Mouse (Mus musculus) midbrain, postnatal 0 days (tissue): ENCODE measurements around the gene Olfr790. TPM values are rescaled to one million over a fixed set of nuclear protein-coding genes. Genes with fewer than 3 reads are reported as not detected.

Source experiments
- ATAC-seq: fragments of 200-750 bp; cut with Nextera tagmentation; 2 replicates; pipeline ENCODE4 v1.8.0; 2017; ENCODE audit warnings: moderate number of reproducible peaks, mild to moderate bottlenecking, moderate TSS enrichment, moderate library complexity; ENCODE audit not compliant: low FRiP score
- DNase-seq: peaks from one replicate; pipeline ENCODE4 v3.0.0-alpha.2; 2015; ENCODE audit warnings: low spot score
- H3K27ac ChIP-seq: fragments of 300-500 bp; sonication (generic); 2 replicates; pipeline ENCODE4 v1.5.1; 2014; ENCODE audit warnings: low read depth, mild to moderate bottlenecking, low read length, mixed read lengths
- H3K27me3 ChIP-seq: fragments of 300-500 bp; sonication (generic); 2 replicates; pipeline ENCODE4 v1.6.1; 2014; ENCODE audit warnings: low read length, control low read depth, mixed read lengths; ENCODE audit not compliant: insufficient read depth
- H3K36me3 ChIP-seq: fragments of 300-500 bp; sonication (generic); 2 replicates; pipeline ENCODE4 v1.6.1; 2014; ENCODE audit warnings: low read length, control low read depth, mixed read lengths; ENCODE audit not compliant: insufficient read depth
- H3K4me1 ChIP-seq: fragments of 300-500 bp; sonication (generic); 2 replicates; pipeline ENCODE4 v1.6.1; 2014; ENCODE audit warnings: mild to moderate bottlenecking, control low read depth, antibody characterized with exemption, low read length, mixed read lengths; ENCODE audit not compliant: insufficient read depth
- H3K4me2 ChIP-seq: fragments of 300-500 bp; sonication (generic); 2 replicates; pipeline ENCODE4 v1.6.1; 2014; ENCODE audit warnings: low read depth, mild to moderate bottlenecking, low read length, mixed read lengths; ENCODE audit not compliant: poor library complexity, severe bottlenecking
- H3K4me3 ChIP-seq: fragments of 300-500 bp; sonication (generic); 2 replicates; pipeline ENCODE4 v1.5.1; 2014; ENCODE audit warnings: low read depth, mild to moderate bottlenecking, low read length, moderate library complexity
- H3K9ac ChIP-seq: fragments of 300-500 bp; sonication (generic); replicated peaks from 2 replicates; pipeline ENCODE4 v1.6.1; 2014; ENCODE audit warnings: mild to moderate bottlenecking, low read length, moderate library complexity, mixed read lengths; ENCODE audit not compliant: poor library complexity, severe bottlenecking
- H3K9me3 ChIP-seq: fragments of 300-500 bp; sonication (generic); 2 replicates; pipeline ENCODE4 v1.6.1; 2016; ENCODE audit warnings: low read length, control low read depth
- CTCF ChIP-seq: IDR thresholded peaks from 2 replicates; pipeline ENCODE4 v1.5.1; 2016; ENCODE audit warnings: antibody characterized with exemption, mild to moderate bottlenecking
- WGBS: fragments of 180-500 bp; shearing (Covaris S2); extraction: QIAGEN DNeasy Blood & Tissue Kit; methylation state at CpG from one replicate; pipeline ENCODE4 v1.1.7; 2014; 5-methylcytosine and 5-hydroxymethylcytosine counted together
- polyA plus RNA-seq: library from polyadenylated mRNA; unstranded; fragments of >200 nt; fragmentation: Nextera tagmentation; extraction: Ambion mirVana; gene quantifications from 2 replicates; pipeline ENCODE4 v1.2.1, GENCODE M21; 2015
- total RNA-seq: library from RNA; depleted of rRNA; stranded (reverse); fragments of >200 nt; gene quantifications from 2 replicates; pipeline ENCODE4 v1.2.3, GENCODE M21; 2014; rRNA removed

Olfr790 gene
- total RNA-seq: not detected in 2 replicates
- not detected in 2 replicates for polyA plus RNA-seq

DNA sequence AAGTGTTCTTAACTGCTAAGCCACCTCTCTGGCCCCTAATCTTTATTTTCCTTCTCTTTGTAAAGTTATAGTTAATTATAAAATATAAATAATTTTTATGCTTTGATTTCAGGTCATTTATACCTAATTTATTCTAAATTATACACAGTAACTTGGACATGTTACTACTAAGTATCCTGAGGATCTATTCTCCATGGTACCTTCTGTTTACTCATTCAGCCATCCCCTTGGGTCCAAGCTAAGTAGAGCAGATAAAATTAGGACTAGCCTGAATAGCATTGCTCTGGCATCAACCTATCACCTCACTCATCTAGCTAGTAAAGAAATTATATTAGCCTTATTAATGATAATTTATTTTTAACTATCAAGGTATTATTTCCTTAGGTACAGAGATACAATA, at the start of gene Olfr790:
TSS of gene Olfr790 (plus strand) at position 301 of the 400 bp plus-strand sequence.
- no peaks in the 10 kb centered on the region for H3K9me3 ChIP-seq
- no peak within 1 kb of the TSS for H3K27ac ChIP-seq
- no peak for ATAC-seq
- TF ChIP-seq CTCF: no peak
- no peak within 1 kb of the TSS for H3K4me3 ChIP-seq
- no peak within 1 kb of the TSS for H3K4me2 ChIP-seq
- no peaks in the 10 kb centered on the region for H3K36me3 ChIP-seq
- no peaks in the 10 kb centered on the region for H3K4me1 ChIP-seq
- no peaks in the 10 kb centered on the region for H3K27me3 ChIP-seq
- H3K9ac ChIP-seq: no peak within 1 kb of the TSS
- DNase-seq: no peak

DNA sequence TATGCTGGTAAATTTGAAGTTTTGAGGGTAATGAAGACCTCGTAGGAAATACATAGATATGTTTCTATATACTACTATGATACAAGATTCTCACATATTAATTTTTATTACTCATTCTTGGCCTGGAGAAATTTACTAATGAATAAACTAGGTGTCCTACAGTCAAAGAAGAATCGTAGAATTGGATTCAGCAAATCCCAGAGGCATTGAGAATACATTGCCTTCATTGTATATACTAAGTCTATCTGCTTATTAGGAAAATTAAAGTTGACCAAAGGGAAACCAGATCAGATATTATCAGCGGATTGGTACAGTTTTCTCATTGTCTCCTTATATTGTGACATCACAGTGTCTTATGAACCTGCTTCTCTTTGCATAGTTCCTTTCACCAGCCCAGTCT, 36.7 kb upstream of the Olfr790 start, which contains the start of gene Olfr787:
TSS of gene Olfr787 (plus strand) at position 301 of the 400 bp plus-strand sequence.
- H3K4me2 ChIP-seq: no peak within 1 kb of the TSS
- H3K27me3 ChIP-seq: no peaks in the 10 kb centered on the region
- 82% methylated on average over 3 of the region's 3 CpGs for WGBS
- DNase-seq (no peak), ATAC-seq (no peak)
- no peaks in the 10 kb centered on the region for H3K4me1 ChIP-seq
- no peaks in the 10 kb centered on the region for H3K36me3 ChIP-seq
- TF ChIP-seq CTCF: no peak
- no peak within 1 kb of the TSS for H3K9ac ChIP-seq
- H3K27ac ChIP-seq: no peak within 1 kb of the TSS
- H3K4me3 ChIP-seq: no peak within 1 kb of the TSS
- no peaks in the 10 kb centered on the region for H3K9me3 ChIP-seq

DNA sequence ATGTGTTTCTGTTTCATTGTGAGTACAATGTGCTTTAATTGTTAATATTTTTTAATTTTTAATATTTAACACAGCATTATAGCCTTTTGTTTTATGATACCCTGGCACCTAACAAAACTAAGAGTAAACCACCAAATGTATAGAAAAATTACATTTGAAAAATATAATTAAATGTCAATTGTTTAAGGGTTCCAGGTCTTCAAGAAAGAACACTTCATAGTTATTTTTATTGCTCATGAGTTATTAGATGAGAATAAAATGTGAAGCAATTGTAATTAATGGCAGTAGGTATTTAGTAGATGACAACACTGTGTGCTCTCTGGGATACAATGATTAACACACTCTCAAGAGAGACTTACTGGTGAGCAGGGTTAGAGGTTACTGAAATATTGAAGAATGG, 27.6 kb upstream of the Olfr790 start, which contains the start of gene Olfr788:
TSS of gene Olfr788 (plus strand) at position 301 of the 400 bp plus-strand sequence.
- DNase-seq (no peak), ATAC-seq (no peak)
- H3K9ac ChIP-seq: no peak within 1 kb of the TSS
- no peaks in the 10 kb centered on the region for H3K27me3 ChIP-seq
- H3K9me3 ChIP-seq: no peaks in the 10 kb centered on the region
- no peak for TF ChIP-seq CTCF
- no peaks in the 10 kb centered on the region for H3K36me3 ChIP-seq
- H3K4me1 ChIP-seq: no peaks in the 10 kb centered on the region
- H3K27ac ChIP-seq: no peak within 1 kb of the TSS
- no peak within 1 kb of the TSS for H3K4me3 ChIP-seq
- H3K4me2 ChIP-seq: no peak within 1 kb of the TSS

DNA sequence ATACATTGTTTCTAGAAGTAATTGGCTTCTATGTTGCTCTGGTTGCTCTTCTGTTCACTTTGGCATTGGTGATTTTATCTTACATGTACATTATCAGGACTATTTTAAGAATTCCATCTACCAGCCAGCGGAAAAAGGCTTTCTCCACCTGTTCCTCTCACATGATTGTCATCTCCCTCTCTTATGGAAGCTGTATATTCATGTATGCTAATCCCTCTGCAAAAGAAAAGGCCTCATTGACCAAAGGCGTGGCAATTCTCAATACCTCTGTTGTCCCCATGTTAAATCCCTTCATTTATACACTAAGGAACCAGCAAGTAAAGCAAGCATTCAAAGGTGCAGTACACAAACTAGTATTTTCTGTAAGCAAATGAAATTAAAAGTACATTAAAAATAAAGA, 25.0 kb upstream of the Olfr790 start:
- Histone ChIP-seq H3K9me3 (no peaks in the 10 kb centered on the region), H3K4me1 (no peaks in the 10 kb centered on the region), H3K36me3 (no peaks in the 10 kb centered on the region), H3K9ac (no peak overlapping the region), H3K27me3 (no peaks in the 10 kb centered on the region), H3K4me2 (no peak overlapping the region), H3K4me3 (no peak overlapping the region), H3K27ac (no peak overlapping the region)
- DNase-seq: no peak
- ATAC-seq: no peak
- TF ChIP-seq CTCF: no peak
- 32% methylated on average over 2 of the region's 2 CpGs for WGBS

DNA sequence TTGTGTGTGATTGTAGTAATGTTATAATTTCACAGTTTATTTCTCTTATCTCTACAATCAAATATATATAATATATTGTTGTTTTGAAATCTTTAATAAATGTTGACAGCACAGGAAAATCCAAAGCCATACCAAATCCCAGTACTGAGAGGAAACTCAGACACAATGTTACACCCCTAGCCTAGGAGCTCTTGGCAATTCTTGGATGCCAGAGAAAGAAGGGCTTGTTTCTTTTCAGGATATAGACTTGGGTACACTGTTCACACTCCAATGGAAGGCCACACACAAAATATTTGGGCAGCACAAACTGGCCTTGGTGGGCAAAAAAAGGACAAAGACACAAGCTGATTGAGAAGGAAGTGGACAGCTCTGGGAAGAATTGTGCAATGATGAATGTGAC, 24.6 kb upstream of the Olfr790 start:
- DNase-seq (no peak), ATAC-seq (no peak)

DNA sequence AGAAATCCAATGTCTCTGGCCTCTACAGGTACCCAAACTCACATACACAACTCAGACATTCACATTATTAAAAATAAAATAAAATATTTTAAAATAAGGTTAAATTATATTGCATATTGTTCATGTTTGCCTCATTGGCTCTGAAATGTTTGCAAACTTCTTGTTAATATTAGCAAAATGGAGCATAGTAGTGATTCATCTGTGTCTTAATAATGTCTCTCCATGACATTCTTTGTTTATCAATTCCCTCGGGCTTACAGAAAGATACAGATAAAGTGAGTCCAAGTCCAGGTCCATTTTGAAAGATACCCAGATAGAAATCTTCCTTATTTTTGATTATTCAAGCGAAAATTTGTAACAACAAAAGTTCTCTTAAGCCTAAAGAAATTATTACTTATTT, 13.8 kb upstream of the Olfr790 start, which contains the start of gene Olfr789:
TSS of gene Olfr789 (plus strand) at position 301 of the 400 bp plus-strand sequence.
- 65% methylated on average over 2 of the region's 2 CpGs for WGBS
- H3K4me3 ChIP-seq: no peak within 1 kb of the TSS
- H3K4me2 ChIP-seq: no peak within 1 kb of the TSS
- H3K36me3 ChIP-seq: no peaks in the 10 kb centered on the region
- no peaks in the 10 kb centered on the region for H3K9me3 ChIP-seq
- DNase-seq: no peak
- no peak for TF ChIP-seq CTCF
- H3K4me1 ChIP-seq: no peaks in the 10 kb centered on the region
- ATAC-seq: no peak
- H3K9ac ChIP-seq: no peak within 1 kb of the TSS
- H3K27ac ChIP-seq: no peak within 1 kb of the TSS
- no peaks in the 10 kb centered on the region for H3K27me3 ChIP-seq

More for the DNA sequence above, 24.6 kb upstream of the Olfr790 start:
- Histone ChIP-seq H3K9me3 (no peaks in the 10 kb centered on the region), H3K4me2 (no peak overlapping the region), H3K36me3 (no peaks in the 10 kb centered on the region), H3K9ac (no peak overlapping the region), H3K4me3 (no peak overlapping the region), H3K27me3 (no peaks in the 10 kb centered on the region), H3K27ac (no peak overlapping the region), H3K4me1 (no peaks in the 10 kb centered on the region)
- no peak for TF ChIP-seq CTCF
